Mouse (Mus musculus) midbrain, postnatal 0 days (tissue): ENCODE data around the gene Clpp. TPM values are rescaled to one million over a fixed set of nuclear protein-coding genes. Genes with fewer than 3 reads are reported as not detected.

ENCODE experiments used
- ATAC-seq: fragments of 200-750 bp; cut with Nextera tagmentation; 2 replicates; pipeline ENCODE4 v1.8.0; 2017; ENCODE audit warnings: moderate number of reproducible peaks, mild to moderate bottlenecking, moderate TSS enrichment, moderate library complexity; ENCODE audit not compliant: low FRiP score
- DNase-seq: peaks from one replicate; pipeline ENCODE4 v3.0.0-alpha.2; 2015; ENCODE audit warnings: low spot score
- H3K27ac ChIP-seq: fragments of 300-500 bp; sonication (generic); 2 replicates; pipeline ENCODE4 v1.5.1; 2014; ENCODE audit warnings: low read depth, mild to moderate bottlenecking, low read length, mixed read lengths
- H3K27me3 ChIP-seq: fragments of 300-500 bp; sonication (generic); 2 replicates; pipeline ENCODE4 v1.6.1; 2014; ENCODE audit warnings: low read length, control low read depth, mixed read lengths; ENCODE audit not compliant: insufficient read depth
- H3K36me3 ChIP-seq: fragments of 300-500 bp; sonication (generic); 2 replicates; pipeline ENCODE4 v1.6.1; 2014; ENCODE audit warnings: low read length, control low read depth, mixed read lengths; ENCODE audit not compliant: insufficient read depth
- H3K4me1 ChIP-seq: fragments of 300-500 bp; sonication (generic); 2 replicates; pipeline ENCODE4 v1.6.1; 2014; ENCODE audit warnings: mild to moderate bottlenecking, control low read depth, antibody characterized with exemption, low read length, mixed read lengths; ENCODE audit not compliant: insufficient read depth
- H3K4me2 ChIP-seq: fragments of 300-500 bp; sonication (generic); 2 replicates; pipeline ENCODE4 v1.6.1; 2014; ENCODE audit warnings: low read depth, mild to moderate bottlenecking, low read length, mixed read lengths; ENCODE audit not compliant: poor library complexity, severe bottlenecking
- H3K4me3 ChIP-seq: fragments of 300-500 bp; sonication (generic); 2 replicates; pipeline ENCODE4 v1.5.1; 2014; ENCODE audit warnings: low read depth, mild to moderate bottlenecking, low read length, moderate library complexity
- H3K9ac ChIP-seq: fragments of 300-500 bp; sonication (generic); replicated peaks from 2 replicates; pipeline ENCODE4 v1.6.1; 2014; ENCODE audit warnings: mild to moderate bottlenecking, low read length, moderate library complexity, mixed read lengths; ENCODE audit not compliant: poor library complexity, severe bottlenecking
- H3K9me3 ChIP-seq: fragments of 300-500 bp; sonication (generic); 2 replicates; pipeline ENCODE4 v1.6.1; 2016; ENCODE audit warnings: low read length, control low read depth
- CTCF ChIP-seq: IDR thresholded peaks from 2 replicates; pipeline ENCODE4 v1.5.1; 2016; ENCODE audit warnings: antibody characterized with exemption, mild to moderate bottlenecking
- whole genome bisulfite sequencing: fragments of 180-500 bp; shearing (Covaris S2); extraction: QIAGEN DNeasy Blood & Tissue Kit; methylation state at CpG from one replicate; pipeline ENCODE4 v1.1.7; 2014; 5-methylcytosine and 5-hydroxymethylcytosine counted together
- polyA plus RNA-seq: library from polyadenylated mRNA; unstranded; fragments of >200 nt; fragmentation: Nextera tagmentation; extraction: Ambion mirVana; gene quantifications from 2 replicates; pipeline ENCODE4 v1.2.1, GENCODE M21; 2015
- total RNA-seq: library from RNA; depleted of rRNA; stranded (reverse); fragments of >200 nt; gene quantifications from 2 replicates; pipeline ENCODE4 v1.2.3, GENCODE M21; 2014; rRNA removed

Gene Clpp
- total and polyA plus RNA-seq, 2 experiments from 2014 or later: 139 to 158 TPM

GRCm38 (mm10) chr17:57031661-57032420, 41.7 kb downstream of the Clpp start:
- WGBS: under 1% methylated on average over 38 of the region's 38 CpGs
- peak overlapping the region; percentile 87 for H3K4me3 ChIP-seq
- DNase-seq (peak; percentile 100), ATAC-seq (peak; percentile 98)
- H3K27me3 ChIP-seq: no peaks in the 10 kb centered on the region
- peak overlapping the region; percentile 80 for H3K27ac ChIP-seq
- peaks cover 15% of the 10 kb centered on the region; the same call in 1 of the 2 replicates for H3K4me1 ChIP-seq
- H3K9ac ChIP-seq: peak overlapping the region; percentile 42; the same call in 1 of the 2 replicates
- H3K4me2 ChIP-seq: peak overlapping the region; percentile 49
- TF ChIP-seq CTCF: peak; percentile 43
- H3K9me3 ChIP-seq: no peaks in the 10 kb centered on the region
- peaks cover 9% of the 10 kb centered on the region for H3K36me3 ChIP-seq

GRCm38 (mm10) chr17:57032854-57033253, 42.7 kb downstream of the Clpp start:
- H3K27ac ChIP-seq: no peak overlapping the region
- DNase-seq: no peak
- H3K4me1 ChIP-seq: peaks cover 15% of the 10 kb centered on the region; the same call in 1 of the 2 replicates
- peak overlapping the region; percentile 49; the same call in 1 of the 2 replicates for H3K4me2 ChIP-seq
- no peaks in the 10 kb centered on the region for H3K27me3 ChIP-seq
- H3K9ac ChIP-seq: no peak overlapping the region
- no peaks in the 10 kb centered on the region for H3K9me3 ChIP-seq
- H3K36me3 ChIP-seq: peaks cover 4% of the 10 kb centered on the region
- ATAC-seq: no peak
- 93% methylated on average over 4 of the region's 4 CpGs for WGBS
- no peak for TF ChIP-seq CTCF
- H3K4me3 ChIP-seq: no peak overlapping the region

GRCm38 (mm10) chr17:57038978-57039377, 48.9 kb downstream of the Clpp start:
- Histone ChIP-seq H3K27me3 (0 out of 2 replicates have a peak, but pooled peaks cover 3% of the 10 kb centered on the region), H3K9me3 (no peaks in the 10 kb centered on the region), H3K4me1 (no peaks in the 10 kb centered on the region), H3K4me2 (no peak overlapping the region), H3K27ac (no peak overlapping the region), H3K4me3 (no peak overlapping the region), H3K36me3 (no peaks in the 10 kb centered on the region), H3K9ac (no peak overlapping the region)
- WGBS: 40% methylated on average over 8 of the region's 8 CpGs
- TF ChIP-seq CTCF: peak; percentile 38
- ATAC-seq (no peak), DNase-seq (no peak)

- Histone ChIP-seq H3K4me3 (no peak within 1 kb of the TSS), H3K4me2 (no peak within 1 kb of the TSS), H3K27ac (no peak within 1 kb of the TSS), H3K9me3 (no peaks in the 10 kb centered on the region), H3K27me3 (0 out of 2 replicates have a peak, but pooled peaks cover 3% of the 10 kb centered on the region), H3K4me1 (no peaks in the 10 kb centered on the region), H3K36me3 (peaks cover 18% of the 10 kb centered on the region), H3K9ac (no peak within 1 kb of the TSS)
- ATAC-seq: no peak
- WGBS: 72% methylated on average over 8 of the region's 8 CpGs
- DNase-seq: no peak
- TF ChIP-seq CTCF: no peak
These were observed 51.4 kb downstream of the Clpp start, which contains the start of gene Slc25a41 for GRCm38 (mm10) chr17:57041554-57041953. TSS of gene Slc25a41 (minus strand) at chr17:57041654.

Other genes with a start within 250 kb of the Clpp start
- 12.5 and 13.4 TPM in 2 replicates for gene Nrtn, start 232.8 kb upstream of the Clpp start, total RNA-seq
- gene Nrtn, start 232.8 kb upstream of the Clpp start, polyA plus RNA-seq: 7.4 and 8.0 TPM in 2 replicates
- 91.0 and 93.8 TPM in 2 replicates for gene Dus3l, start 225.5 kb upstream of the Clpp start, total RNA-seq
- gene Dus3l, start 225.5 kb upstream of the Clpp start, polyA plus RNA-seq: 103 and 114 TPM in 2 replicates
- 0.44 and 1.3 TPM in 2 replicates for gene Prr22, start 220.1 kb upstream of the Clpp start, total RNA-seq
- 0.61 and 1.1 TPM in 2 replicates for gene Prr22, start 220.1 kb upstream of the Clpp start, polyA plus RNA-seq
- gene Rfx2, start 159.3 kb upstream of the Clpp start, total RNA-seq: 5.1 and 5.7 TPM in 2 replicates
- gene Rfx2, start 159.3 kb upstream of the Clpp start, polyA plus RNA-seq: 2.3 and 3.0 TPM in 2 replicates
- 0.11 TPM in 1 of 2 replicates, not detected in the other for gene Acsbg2, start 115.9 kb upstream of the Clpp start, total RNA-seq
- not detected in 2 replicates for gene Acsbg2, start 115.9 kb upstream of the Clpp start, polyA plus RNA-seq
- gene 1700061G19Rik, start 114.8 kb upstream of the Clpp start, total RNA-seq: not detected in 2 replicates
- gene 1700061G19Rik, start 114.8 kb upstream of the Clpp start, polyA plus RNA-seq: 0.45 and 0.72 TPM in 2 replicates
- 136 and 145 TPM in 2 replicates for gene Mllt1, start 54.9 kb upstream of the Clpp start, total RNA-seq
- gene Mllt1, start 54.9 kb upstream of the Clpp start, polyA plus RNA-seq: 60.2 and 63.5 TPM in 2 replicates
- gene Acer1, start 8.2 kb upstream of the Clpp start, total RNA-seq: not detected in 2 replicates
- not detected in 2 replicates for gene Acer1, start 8.2 kb upstream of the Clpp start, polyA plus RNA-seq
- 44.3 and 64.8 TPM in 2 replicates for gene Alkbh7, start 7.0 kb downstream of the Clpp start, total RNA-seq
- 75.5 and 75.8 TPM in 2 replicates for gene Alkbh7, start 7.0 kb downstream of the Clpp start, polyA plus RNA-seq
- not detected in 2 replicates for gene Pspn, start 9.7 kb downstream of the Clpp start, total RNA-seq
- 0.37 and 0.54 TPM in 2 replicates for gene Pspn, start 9.7 kb downstream of the Clpp start, polyA plus RNA-seq
- gene Gtf2f1, start 21.0 kb downstream of the Clpp start, total RNA-seq: 37.8 and 47.8 TPM in 2 replicates
- 66.4 and 67.5 TPM in 2 replicates for gene Gtf2f1, start 21.0 kb downstream of the Clpp start, polyA plus RNA-seq
- gene Gm17949, start 21.2 kb downstream of the Clpp start, total RNA-seq: 0.22 TPM in 1 of 2 replicates, not detected in the other
- 0.38 TPM in 2 replicates for gene Gm17949, start 21.2 kb downstream of the Clpp start, polyA plus RNA-seq
- 73.6 and 76.9 TPM in 2 replicates for gene Khsrp, start 41.2 kb downstream of the Clpp start, total RNA-seq
- 25.3 and 31.6 TPM in 2 replicates for gene Khsrp, start 41.2 kb downstream of the Clpp start, polyA plus RNA-seq
- 0.85 TPM in 1 of 2 replicates, not detected in the other for gene Slc25a41, start 51.3 kb downstream of the Clpp start, total RNA-seq
- not detected in 2 replicates for gene Slc25a41, start 51.3 kb downstream of the Clpp start, polyA plus RNA-seq
- gene Crb3, start 68.8 kb downstream of the Clpp start, total RNA-seq: 6.2 and 8.5 TPM in 2 replicates
- 3.5 and 5.1 TPM in 2 replicates for gene Crb3, start 68.8 kb downstream of the Clpp start, polyA plus RNA-seq
- 109 and 146 TPM in 2 replicates for gene Slc25a23, start 69.6 kb downstream of the Clpp start, total RNA-seq
- gene Slc25a23, start 69.6 kb downstream of the Clpp start, polyA plus RNA-seq: 42.9 and 44.5 TPM in 2 replicates
- 0.27 and 1.0 TPM in 2 replicates for gene Dennd1c, start 88.2 kb downstream of the Clpp start, total RNA-seq
- 1.9 and 2.3 TPM in 2 replicates for gene Dennd1c, start 88.2 kb downstream of the Clpp start, polyA plus RNA-seq
- gene Tubb4a, start 97.5 kb downstream of the Clpp start, total RNA-seq: 186 and 206 TPM in 2 replicates
- 408 and 417 TPM in 2 replicates for gene Tubb4a, start 97.5 kb downstream of the Clpp start, polyA plus RNA-seq
- gene Tnfsf9, start 115.0 kb downstream of the Clpp start, total RNA-seq: 2.2 and 3.8 TPM in 2 replicates
- 3.6 and 4.5 TPM in 2 replicates for gene Tnfsf9, start 115.0 kb downstream of the Clpp start, polyA plus RNA-seq
- gene Cd70, start 159.5 kb downstream of the Clpp start, total RNA-seq: 0.82 TPM in 1 of 2 replicates, not detected in the other
- gene Cd70, start 159.5 kb downstream of the Clpp start, polyA plus RNA-seq: 1.2 and 1.4 TPM in 2 replicates
- not detected in 2 replicates for gene Tnfsf14, start 203.9 kb downstream of the Clpp start, total RNA-seq
- not detected in 2 replicates for gene Tnfsf14, start 203.9 kb downstream of the Clpp start, polyA plus RNA-seq
- gene C3, start 237.8 kb downstream of the Clpp start, total RNA-seq: 0.49 and 8.6 TPM in 2 replicates
- gene C3, start 237.8 kb downstream of the Clpp start, polyA plus RNA-seq: 1.7 and 2.9 TPM in 2 replicates